14 mouse cellular contexts compared by ENCODE assay signal in the genomic region with DNA sequence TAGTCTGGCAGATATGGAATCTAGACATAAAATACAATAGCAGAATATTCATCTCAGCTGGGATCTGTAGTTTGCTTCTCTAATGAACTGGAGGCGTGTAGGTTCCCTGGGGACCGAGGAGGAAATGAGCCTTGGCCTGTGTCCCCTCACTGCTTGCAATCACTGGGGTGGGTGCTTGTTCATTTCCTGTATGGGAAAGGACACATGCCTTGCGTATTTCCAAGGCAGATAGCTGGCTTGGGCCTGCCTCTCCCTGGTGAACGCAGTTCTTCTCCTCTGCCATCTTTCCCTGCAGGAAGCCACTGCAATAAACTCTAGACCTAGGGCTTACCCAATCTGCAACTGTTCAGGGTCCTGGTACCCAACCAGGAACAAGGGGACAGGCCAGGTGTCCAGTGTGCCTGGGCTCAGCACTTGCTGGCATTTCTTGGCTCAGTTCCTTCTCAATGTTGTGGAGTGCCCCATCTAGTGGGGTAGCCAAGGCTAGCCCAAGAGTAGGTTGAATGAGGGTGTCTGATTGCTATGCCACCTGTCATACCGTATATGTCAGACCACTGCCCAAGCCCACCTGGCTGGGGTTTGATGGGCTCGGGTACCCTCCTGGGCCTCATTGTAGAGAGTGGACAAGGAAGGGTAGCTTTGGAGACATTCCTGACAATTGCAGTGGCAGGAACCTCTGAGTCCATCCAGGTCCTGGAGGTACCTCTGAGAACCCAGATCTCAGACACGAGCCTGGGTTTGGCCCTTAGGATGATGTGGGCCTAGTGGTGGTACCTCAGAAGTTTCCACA. TPM values are rescaled to one million over a fixed set of nuclear protein-coding genes. Genes with fewer than 3 reads are reported as not detected.
DNase-seq lines count a peak whose midpoint lies in the region; ATAC-seq and TF ChIP-seq lines count a peak whose summit lies in the region.
"Had no signal": no experiment of that assay in that cellular context is flagged by ENCODE, and none has a peak within 500 bp of the region (broad histone marks: within the 10 kb centered on the region; RNA-seq: fewer than 3 reads in every experiment).

No protein-coding gene starts in this region.

- no peaks in the 10 kb centered on the region for H3K4me1 ChIP-seq in hindbrain, postnatal 0 days (ENCODE audit: insufficient read depth, low read length)
- H3K4me1 ChIP-seq in hindbrain, embryonic 14.5 days (replicated peaks; ENCODE audit: control insufficient read depth, insufficient read depth, low read length) = no peaks in the 10 kb centered on the region
- peaks cover 24% of the 10 kb centered on the region for H3K4me1 ChIP-seq in heart, embryonic 15.5 days (replicated peaks)
- H3K4me1 ChIP-seq in kidney, embryonic 15.5 days = peaks cover 16% of the 10 kb centered on the region; the same call in 1 of the 2 replicates
- H3K4me1 ChIP-seq in forebrain, embryonic 16.5 days (replicated peaks; ENCODE audit: control insufficient read depth, insufficient read depth, low read length) = no peaks in the 10 kb centered on the region
- H3K4me1 ChIP-seq: neural tube, embryonic 13.5 days had no signal

- H3K9ac ChIP-seq in hindbrain, postnatal 0 days (replicated peaks; ENCODE audit: low read length) = no peak overlapping the region
- no peak overlapping the region for H3K9ac ChIP-seq in hindbrain, embryonic 14.5 days
- no peak overlapping the region for H3K9ac ChIP-seq in heart, embryonic 15.5 days
- no peak overlapping the region for H3K9ac ChIP-seq in kidney, embryonic 15.5 days
- no peak overlapping the region for H3K9ac ChIP-seq in forebrain, embryonic 16.5 days (replicated peaks; ENCODE audit: low read depth, low read length)
- H3K9ac ChIP-seq: limb, embryonic 13.5 days; midbrain, embryonic 13.5 days; neural tube, embryonic 13.5 days had no signal

- H3K4me2 ChIP-seq in hindbrain, postnatal 0 days (ENCODE audit: low read depth, low read length) = no peak overlapping the region
- no peak overlapping the region for H3K4me2 ChIP-seq in hindbrain, embryonic 14.5 days (replicated peaks)
- no peak overlapping the region for H3K4me2 ChIP-seq in heart, embryonic 15.5 days
- H3K4me2 ChIP-seq in kidney, embryonic 15.5 days = no peak overlapping the region
- no peak overlapping the region for H3K4me2 ChIP-seq in forebrain, embryonic 16.5 days (ENCODE audit: low read length)
- H3K4me2 ChIP-seq: limb, embryonic 13.5 days; midbrain, embryonic 13.5 days; neural tube, embryonic 13.5 days had no signal

- H3K36me3 ChIP-seq in hindbrain, postnatal 0 days (ENCODE audit: insufficient read depth, low read length) = no peaks in the 10 kb centered on the region
- no peaks in the 10 kb centered on the region for H3K36me3 ChIP-seq in hindbrain, embryonic 14.5 days (replicated peaks; ENCODE audit: control insufficient read depth, insufficient read depth)
- no peaks in the 10 kb centered on the region for H3K36me3 ChIP-seq in heart, embryonic 15.5 days
- H3K36me3 ChIP-seq in kidney, embryonic 15.5 days = no peaks in the 10 kb centered on the region
- H3K36me3 ChIP-seq in forebrain, embryonic 16.5 days (ENCODE audit: control insufficient read depth, insufficient read depth) = no peaks in the 10 kb centered on the region
- H3K36me3 ChIP-seq: limb, embryonic 13.5 days; midbrain, embryonic 13.5 days; neural tube, embryonic 13.5 days had no signal

- WGBS in hindbrain, postnatal 0 days = 74% methylated on average over 7 of the region's 7 CpGs
- whole genome bisulfite sequencing in hindbrain, embryonic 14.5 days = 77% methylated on average over 7 of the region's 7 CpGs
- WGBS in heart, embryonic 15.5 days = 74% methylated on average over 7 of the region's 7 CpGs
- WGBS in kidney, embryonic 15.5 days = 71% methylated on average over 7 of the region's 7 CpGs
- WGBS in forebrain, embryonic 16.5 days = 85% methylated on average over 7 of the region's 7 CpGs

- H3K27me3 ChIP-seq in hindbrain, postnatal 0 days (ENCODE audit: insufficient read depth, low read length) = no peaks in the 10 kb centered on the region
- H3K27me3 ChIP-seq in hindbrain, embryonic 14.5 days (ENCODE audit: control insufficient read depth, insufficient read depth, low read length) = no peaks in the 10 kb centered on the region
- H3K27me3 ChIP-seq in heart, embryonic 15.5 days = peaks cover 9% of the 10 kb centered on the region; the same call in 1 of the 2 replicates
- H3K27me3 ChIP-seq in kidney, embryonic 15.5 days = 0 out of 2 replicates have a peak, but pooled peaks cover 9% of the 10 kb centered on the region
- H3K27me3 ChIP-seq in forebrain, embryonic 16.5 days (replicated peaks; ENCODE audit: control insufficient read depth, insufficient read depth, low read length) = no peaks in the 10 kb centered on the region
- H3K27me3 ChIP-seq: midbrain, embryonic 13.5 days; neural tube, embryonic 13.5 days had no signal

- peak; percentile 7 for DNase-seq in hindbrain, postnatal 0 days (ENCODE audit: low spot score)
- DNase-seq in hindbrain, embryonic 14.5 days (ENCODE audit: low spot score) = no peak
- DNase-seq in lung, postnatal 25 days (ENCODE audit: low spot score) = peak; percentile 65
- DNase-seq in cerebellum, adult 8-10 months = no peak
- DNase-seq in ovary, postnatal 36 days (ENCODE audit: low spot score) = no peak

- TF ChIP-seq CTCF in hindbrain, postnatal 0 days (IDR thresholded peaks at IDR 0.05; ENCODE audit: low read depth) = no peak

- no peak overlapping the region for H3K4me3 ChIP-seq in hindbrain, postnatal 0 days (ENCODE audit: low read length)
- H3K4me3 ChIP-seq in hindbrain, embryonic 14.5 days (replicated peaks; ENCODE audit: low read length) = no peak overlapping the region
- H3K4me3 ChIP-seq in heart, embryonic 15.5 days = no peak overlapping the region
- no peak overlapping the region for H3K4me3 ChIP-seq in kidney, embryonic 15.5 days (replicated peaks)
- H3K4me3 ChIP-seq in forebrain, embryonic 16.5 days (replicated peaks; ENCODE audit: low read length) = no peak overlapping the region
- H3K4me3 ChIP-seq: limb, embryonic 13.5 days; midbrain, embryonic 13.5 days; neural tube, embryonic 13.5 days had no signal

- no peaks in the 10 kb centered on the region for H3K9me3 ChIP-seq in hindbrain, postnatal 0 days (ENCODE audit: low read length)
- H3K9me3 ChIP-seq in hindbrain, embryonic 14.5 days (ENCODE audit: control insufficient read depth, low read length) = no peaks in the 10 kb centered on the region
- no peaks in the 10 kb centered on the region for H3K9me3 ChIP-seq in heart, embryonic 15.5 days (replicated peaks)
- H3K9me3 ChIP-seq in kidney, embryonic 15.5 days (replicated peaks) = no peaks in the 10 kb centered on the region
- H3K9me3 ChIP-seq in forebrain, embryonic 16.5 days (ENCODE audit: control insufficient read depth, low read length) = no peaks in the 10 kb centered on the region
- H3K9me3 ChIP-seq: limb, embryonic 13.5 days; midbrain, embryonic 13.5 days; neural tube, embryonic 13.5 days had no signal

- no peak overlapping the region for H3K27ac ChIP-seq in hindbrain, postnatal 0 days
- no peak overlapping the region for H3K27ac ChIP-seq in hindbrain, embryonic 14.5 days
- H3K27ac ChIP-seq in heart, embryonic 15.5 days = peak overlapping the region; percentile 47; the same call in 1 of the 2 replicates
- peak overlapping the region; percentile 5; the same call in 1 of the 2 replicates for H3K27ac ChIP-seq in kidney, embryonic 15.5 days
- no peak overlapping the region for H3K27ac ChIP-seq in forebrain, embryonic 16.5 days (ENCODE audit: low read length)
- H3K27ac ChIP-seq: limb, embryonic 13.5 days; midbrain, embryonic 13.5 days; neural tube, embryonic 13.5 days had no signal

- no peak for ATAC-seq in hindbrain, postnatal 0 days
- ATAC-seq in hindbrain, embryonic 14.5 days (ENCODE audit: low FRiP score) = no peak
- ATAC-seq in heart, embryonic 15.5 days (replicated peaks; ENCODE audit: insufficient number of reproducible peaks, insufficient read depth, low FRiP score, low read depth) = no peak
- no peak for ATAC-seq in kidney, embryonic 15.5 days (replicated peaks; ENCODE audit: low FRiP score)
- ATAC-seq in forebrain, embryonic 16.5 days = no peak
- ATAC-seq: midbrain, embryonic 13.5 days had no signal

RNA-seq across cellular contexts. Expression of a gene that starts 24.9 kb away (rescaled TPM):
- total RNA-seq in hindbrain, postnatal 0 days (2014; rRNA removed) = not detected in 2 replicates
- polyA plus RNA-seq in hindbrain, postnatal 0 days (2015; fragmentation: Nextera tagmentation; extraction: Ambion mirVana) = not detected in 2 replicates
- not detected in 2 replicates for polyA plus RNA-seq in hindbrain, embryonic 14.5 days (2014; fragmentation: Nextera tagmentation; extraction: Ambion mirVana)
- not detected in 2 replicates for polyA plus RNA-seq in heart, embryonic 15.5 days (2015; fragmentation: Nextera tagmentation; extraction: Ambion mirVana)
- not detected in 2 replicates for polyA plus RNA-seq in kidney, embryonic 15.5 days (2015; fragmentation: Nextera tagmentation; extraction: Ambion mirVana)
- polyA plus RNA-seq in forebrain, embryonic 16.5 days (2015; fragmentation: Nextera tagmentation; extraction: Ambion mirVana) = not detected in 2 replicates
- total RNA-seq: common myeloid progenitor, adult 5-6 weeks had no signal
- polyA plus RNA-seq: brain, embryonic 14.5 days; limb, embryonic 13.5 days; midbrain, embryonic 13.5 days; neural tube, embryonic 13.5 days; thymus, postnatal 0 days had no signal

RNA-seq across cellular contexts. Expression of a gene that starts 30.6 kb away (rescaled TPM):
- total RNA-seq in hindbrain, postnatal 0 days (2014; rRNA removed) = 0.32 and 0.42 TPM in 2 replicates
- 0.13 and 0.47 TPM in 2 replicates for polyA plus RNA-seq in hindbrain, postnatal 0 days (2015; fragmentation: Nextera tagmentation; extraction: Ambion mirVana)
- 0.32 and 0.98 TPM in 2 replicates for polyA plus RNA-seq in hindbrain, embryonic 14.5 days (2014; fragmentation: Nextera tagmentation; extraction: Ambion mirVana)
- 0.43 and 0.94 TPM in 2 replicates for polyA plus RNA-seq in heart, embryonic 15.5 days (2015; fragmentation: Nextera tagmentation; extraction: Ambion mirVana)
- 0.55 and 0.56 TPM in 2 replicates for polyA plus RNA-seq in kidney, embryonic 15.5 days (2015; fragmentation: Nextera tagmentation; extraction: Ambion mirVana)
- polyA plus RNA-seq in forebrain, embryonic 16.5 days (2015; fragmentation: Nextera tagmentation; extraction: Ambion mirVana) = 0.35 and 0.75 TPM in 2 replicates

RNA-seq across cellular contexts. Expression of a gene that starts 47.1 kb away (rescaled TPM):
- total RNA-seq in hindbrain, postnatal 0 days (2014; rRNA removed) = 79.7 and 101 TPM in 2 replicates
- polyA plus RNA-seq in hindbrain, postnatal 0 days (2015; fragmentation: Nextera tagmentation; extraction: Ambion mirVana) = 50.4 and 51.0 TPM in 2 replicates
- 48.2 and 50.6 TPM in 2 replicates for polyA plus RNA-seq in hindbrain, embryonic 14.5 days (2014; fragmentation: Nextera tagmentation; extraction: Ambion mirVana)
- polyA plus RNA-seq in heart, embryonic 15.5 days (2015; fragmentation: Nextera tagmentation; extraction: Ambion mirVana) = 21.7 and 23.6 TPM in 2 replicates
- polyA plus RNA-seq in kidney, embryonic 15.5 days (2015; fragmentation: Nextera tagmentation; extraction: Ambion mirVana) = 32.6 and 37.2 TPM in 2 replicates
- 64.4 and 65.5 TPM in 2 replicates for polyA plus RNA-seq in forebrain, embryonic 16.5 days (2015; fragmentation: Nextera tagmentation; extraction: Ambion mirVana)

Comparison
In these comparisons a context has a peak if more than half of its experiments do, and no peak if none do; other contexts are left out.
1. DNase-seq: peak in hindbrain, postnatal 0 days (single experiment) and lung, postnatal 25 days (single experiment); none in hindbrain, embryonic 14.5 days (single experiment), cerebellum, adult 8-10 months (single experiment) and ovary, postnatal 36 days (single experiment).
2. H3K27ac ChIP-seq: peak in heart, embryonic 15.5 days (single experiment) and kidney, embryonic 15.5 days (single experiment); none in hindbrain, postnatal 0 days (single experiment), hindbrain, embryonic 14.5 days (single experiment) and forebrain, embryonic 16.5 days (single experiment).